ENCODE assay signal across 8 mouse cellular contexts in genomic region chr13:94063156-94063555, GRCm38 (mm10). TPM values are rescaled to one million over a fixed set of nuclear protein-coding genes. Genes with fewer than 3 reads are reported as not detected.
DNase-seq lines count a peak whose midpoint lies in the region; ATAC-seq and TF ChIP-seq lines count a peak whose summit lies in the region.

No protein-coding gene starts in this region.

- H3K27me3 ChIP-seq in thymus, adult 2 months (ENCODE audit: control insufficient read depth, insufficient read depth, low read length): no peaks in the 10 kb centered on the region
- H3K27me3 ChIP-seq in liver, adult 2 months (ENCODE audit: control insufficient read depth, insufficient read depth, low read length): no peaks in the 10 kb centered on the region

- no peaks in the 10 kb centered on the region for H3K36me3 ChIP-seq in thymus, adult 2 months (ENCODE audit: control insufficient read depth, insufficient read depth, low read length)
- no peaks in the 10 kb centered on the region for H3K36me3 ChIP-seq in liver, adult 2 months (ENCODE audit: control insufficient read depth, insufficient read depth, low read length)

- H3K4me1 ChIP-seq in thymus, adult 2 months (replicated peaks; ENCODE audit: control insufficient read depth, insufficient read depth, low read length): peaks cover 7% of the 10 kb centered on the region
- peaks cover 2% of the 10 kb centered on the region for H3K4me1 ChIP-seq in liver, adult 2 months (ENCODE audit: control insufficient read depth, insufficient read depth, low read length)

- no peak overlapping the region for H3K4me3 ChIP-seq in thymus, adult 2 months (ENCODE audit: control insufficient read depth, insufficient read depth, low read length)
- no peak overlapping the region for H3K4me3 ChIP-seq in liver, adult 2 months (ENCODE audit: insufficient read depth, low read depth, low read length)

- WGBS in thymus, adult 2 months: 34% methylated on average over 8 of the region's 8 CpGs
- WGBS in liver, adult 2 months: 58% methylated on average over 8 of the region's 8 CpGs

- H3K79me2 ChIP-seq in liver, adult 2 months (ENCODE audit: control insufficient read depth, insufficient read depth, low read length): no peaks in the 10 kb centered on the region

- peak; percentile 20 for DNase-seq in thymus, adult 2 months
- no peak for DNase-seq in thymus, adult 18-20 months
- no peak for DNase-seq in liver, adult 2 months (ENCODE audit: extremely low read depth, low read depth, low spot score)
- peak; percentile 37 for DNase-seq in thymus, postnatal 14 days
- no peak for DNase-seq in MN1 (ENCODE audit: low spot score)
- DNase-seq in layer of hippocampus, adult 9-11 months: no peak

- no peak overlapping the region for H3K9ac ChIP-seq in liver, adult 2 months (ENCODE audit: low read depth, low read length)

- TF ChIP-seq POLR2A in thymus, adult 2 months (IDR thresholded peaks at IDR 0.05; ENCODE audit: control insufficient read depth, extremely low read depth, insufficient read depth, low read length, poor library complexity): no peak
- TF ChIP-seq POLR2A in liver, adult 2 months (IDR thresholded peaks at IDR 0.05; ENCODE audit: extremely low read depth, insufficient read depth, low read length): no peak

- ATAC-seq in hematopoietic stem cell, adult 5-6 weeks (replicated peaks in 1 of 2; ENCODE audit: insufficient read depth in 1 of 2, low FRiP score in 2 of 2, low TSS enrichment in 1 of 2, low read depth in 1 of 2, poor library complexity in 2 of 2, severe bottlenecking in 2 of 2): peak; percentile 87 to 88
- ATAC-seq in cerebellum, adult (ENCODE audit: insufficient number of reproducible peaks, low FRiP score, low TSS enrichment): no peak

- no peak overlapping the region for H3K27ac ChIP-seq in thymus, adult 2 months (ENCODE audit: control insufficient read depth, insufficient read depth, low read length)
- H3K27ac ChIP-seq in liver, adult 2 months (replicated peaks; ENCODE audit: insufficient read depth, low read depth, low read length): peak overlapping the region; percentile 32

- no peak for TF ChIP-seq CTCF in thymus, adult 2 months (IDR thresholded peaks at IDR 0.05; ENCODE audit: borderline replicate concordance, control insufficient read depth, extremely low read depth, insufficient read depth, low read length, poor library complexity)
- peak; percentile 25; the same call in 1 of the 2 replicates for TF ChIP-seq CTCF in liver, adult 2 months (IDR thresholded peaks at IDR 0.05; ENCODE audit: low read depth, low read length)

RNA-seq across cellular contexts. Expression of gene Lhfpl2, which starts 5.6 kb away (rescaled TPM):
- polyA plus RNA-seq in thymus, adult 2 months (2012; rRNA removed): 6.6 and 8.2 TPM in 2 replicates
- 8.1 and 10.6 TPM in 2 replicates for total RNA-seq in hematopoietic stem cell, adult 5-6 weeks (2017)
- total RNA-seq in liver, adult 2 months (2014; rRNA removed): 8.7 and 8.9 TPM in 2 replicates
- 3.0 and 4.1 TPM in 2 replicates for polyA plus RNA-seq in liver, adult 2 months (2012; rRNA removed)

Comparison
In these comparisons a context has a peak if more than half of its experiments do, and no peak if none do; other contexts are left out.
1. DNase-seq: peak in thymus, adult 2 months (single experiment) and thymus, postnatal 14 days (single experiment); none in thymus, adult 18-20 months (0 of 2), liver, adult 2 months (single experiment), MN1 (single experiment) and layer of hippocampus, adult 9-11 months (single experiment).